Mouse (Mus musculus): ENCODE measurements around the gene Spa17.

DNA sequence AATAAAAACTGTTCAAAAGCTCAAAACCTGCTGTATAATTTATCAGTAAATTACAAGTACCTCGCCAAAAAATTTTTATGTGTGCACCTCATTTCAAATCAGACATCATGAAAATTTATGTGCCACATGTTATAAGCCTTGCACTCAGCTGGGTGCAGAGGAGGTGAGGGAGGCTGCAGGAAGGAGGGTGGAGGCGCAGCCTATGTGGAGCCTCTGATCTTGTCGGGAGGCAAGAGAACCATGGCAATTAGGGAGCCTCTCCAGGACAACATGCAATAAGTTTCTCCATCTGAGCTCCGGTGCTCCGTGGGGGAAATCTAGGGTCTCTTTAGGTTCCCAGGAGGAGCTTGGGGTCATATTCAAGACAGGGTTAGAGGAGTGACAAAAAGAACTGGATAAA lies 46.1 kb downstream of the Spa17 start:
- TF ChIP-seq GATA1 (IDR thresholded peaks at IDR 0.05; ENCODE audit: borderline replicate concordance, low read length) = no peak
- TF ChIP-seq FLI1 (IDR thresholded peaks at IDR 0.05; ENCODE audit: low read length) = no peak

Data from megakaryocyte, embryonic 14.5 days (primary cell).